Mouse (Mus musculus): ENCODE data around the gene Ube2cbp. TPM values are rescaled to one million over a fixed set of nuclear protein-coding genes. Genes with fewer than 3 reads are reported as not detected.

The Ube2cbp gene
- polyA plus RNA-seq, 1 experiment: 1.0 TPM

DNA sequence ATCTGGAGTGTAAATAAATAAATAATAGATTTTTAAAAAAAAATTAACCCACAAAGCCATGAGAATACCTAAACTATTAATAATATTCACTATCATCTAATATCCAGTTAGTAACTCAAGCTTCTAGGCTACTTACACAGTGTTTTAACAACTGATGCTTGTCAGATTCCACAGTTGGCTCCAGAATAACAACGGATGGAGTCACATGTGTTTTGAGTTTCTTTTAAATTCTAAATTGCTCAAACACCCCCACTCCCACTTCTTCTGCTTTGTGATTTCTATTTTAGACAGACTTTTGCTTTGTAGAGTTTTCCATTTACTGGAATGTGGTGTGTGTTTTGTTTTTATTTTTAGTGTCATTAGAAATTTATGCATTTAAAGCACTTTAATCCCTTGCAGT lies 140.0 kb downstream of the Ube2cbp start:
- no peak for DNase-seq (ENCODE audit: low read depth)

DNA sequence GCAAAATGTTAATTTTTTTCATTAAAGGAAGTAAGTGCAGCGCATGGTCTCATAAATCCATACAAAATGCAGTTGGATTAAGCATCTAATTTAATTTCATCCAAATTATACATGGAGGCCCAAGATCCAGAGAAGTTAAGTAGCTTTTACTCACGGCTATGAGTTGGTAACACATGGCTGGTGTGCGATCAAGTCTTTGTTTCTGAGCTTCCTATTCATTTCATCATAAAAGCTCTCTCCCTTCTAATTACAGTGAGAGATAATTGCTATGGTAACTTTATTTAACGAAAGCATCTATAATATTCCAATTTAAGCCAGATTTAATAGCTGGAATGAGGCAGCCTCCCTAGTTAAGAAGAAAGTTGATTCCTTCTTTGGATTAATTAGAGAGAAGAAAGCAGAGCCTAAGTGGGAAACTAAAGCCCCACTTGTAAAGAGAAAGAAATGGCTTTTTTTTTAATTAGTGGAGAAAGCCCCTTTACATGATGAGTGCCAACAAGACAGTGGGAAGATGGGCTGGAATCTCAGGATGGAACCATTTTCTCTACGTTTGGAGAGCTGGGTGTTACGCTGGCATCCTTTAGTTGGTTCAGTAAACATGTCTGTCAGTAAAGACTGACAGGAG lies 145.1 kb downstream of the Ube2cbp start:
- no peak for DNase-seq (ENCODE audit: low read depth)

DNA sequence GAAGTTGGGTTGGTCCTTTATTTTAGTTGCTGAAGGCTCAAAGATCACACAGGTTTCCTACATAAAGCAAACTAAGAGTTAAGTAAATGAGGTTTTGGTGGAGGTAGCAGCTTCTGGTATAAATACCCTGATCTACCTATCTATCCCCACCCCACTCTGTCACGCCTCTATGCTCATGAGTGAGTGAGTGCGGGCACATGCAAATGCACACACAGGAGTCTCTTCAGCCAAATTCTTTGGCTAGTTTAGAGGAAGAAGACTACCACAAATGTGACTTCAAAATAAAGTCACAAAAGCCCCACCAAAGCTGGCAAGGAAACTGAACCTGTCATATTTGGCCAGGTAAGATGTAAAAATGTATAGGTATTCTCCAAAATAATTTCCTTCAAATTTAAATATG lies 149.1 kb downstream of the Ube2cbp start:
- DNase-seq (ENCODE audit: low read depth): no peak

DNA sequence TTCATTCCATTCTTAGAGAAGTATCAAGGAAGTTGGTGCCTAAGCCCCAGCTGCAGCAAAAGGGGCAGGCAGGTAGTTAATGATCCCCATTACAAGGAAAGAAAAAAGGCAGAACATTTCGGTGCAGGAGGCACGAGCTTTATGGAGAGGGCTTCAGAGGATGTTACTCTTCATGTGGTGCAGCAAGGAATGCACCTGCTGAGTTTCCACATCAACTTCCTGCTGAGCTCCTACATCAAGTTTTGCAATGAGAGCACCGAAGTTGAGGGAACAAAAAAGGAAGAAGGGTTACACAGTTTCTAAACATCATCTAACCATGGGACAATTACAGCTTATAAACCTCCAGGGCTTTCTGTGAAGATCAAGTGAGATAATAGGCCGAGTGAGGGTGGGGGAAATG lies 156.1 kb downstream of the Ube2cbp start:
- DNase-seq (ENCODE audit: low read depth): no peak

DNA sequence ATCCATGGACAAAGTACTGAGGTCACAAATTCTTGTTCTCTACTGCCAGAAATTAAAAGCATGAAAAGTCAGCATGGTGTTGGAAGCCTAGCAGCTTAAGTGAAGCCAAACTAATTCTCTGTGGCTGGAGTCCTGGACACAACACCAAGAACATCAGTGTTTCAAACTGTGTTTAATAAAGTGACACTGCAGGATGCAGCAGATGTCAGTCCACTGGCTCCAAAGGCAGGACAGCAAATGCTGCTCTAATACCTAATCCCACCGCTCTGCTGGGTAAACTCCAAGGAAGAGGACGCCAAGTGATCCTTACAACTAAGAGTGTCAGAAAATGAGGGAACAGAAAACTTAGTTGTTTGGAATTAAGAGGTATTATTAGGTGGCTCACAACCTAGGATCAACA lies 158.2 kb downstream of the Ube2cbp start:
- no peak for DNase-seq (ENCODE audit: low read depth)

DNA sequence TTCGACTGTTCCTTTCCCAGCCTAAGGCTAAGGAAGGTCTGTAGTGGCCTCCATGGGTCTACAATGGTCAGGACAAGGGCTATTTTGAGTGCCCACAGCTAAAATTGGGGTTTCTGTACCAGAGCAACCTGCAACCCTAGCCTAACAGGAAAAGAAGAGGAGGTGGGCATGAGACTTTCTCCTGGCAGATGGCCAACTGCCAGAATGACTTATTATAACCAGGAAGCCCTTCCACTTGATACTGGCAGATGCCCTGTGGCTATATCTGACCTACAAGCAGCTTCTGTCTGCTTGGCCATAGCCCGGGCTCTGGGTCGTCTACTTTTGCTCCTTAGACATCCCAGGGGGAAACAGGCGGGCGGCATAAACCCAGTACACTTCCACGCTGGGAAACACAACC lies 163.3 kb downstream of the Ube2cbp start:
- no peak for DNase-seq (ENCODE audit: low read depth)

DNA sequence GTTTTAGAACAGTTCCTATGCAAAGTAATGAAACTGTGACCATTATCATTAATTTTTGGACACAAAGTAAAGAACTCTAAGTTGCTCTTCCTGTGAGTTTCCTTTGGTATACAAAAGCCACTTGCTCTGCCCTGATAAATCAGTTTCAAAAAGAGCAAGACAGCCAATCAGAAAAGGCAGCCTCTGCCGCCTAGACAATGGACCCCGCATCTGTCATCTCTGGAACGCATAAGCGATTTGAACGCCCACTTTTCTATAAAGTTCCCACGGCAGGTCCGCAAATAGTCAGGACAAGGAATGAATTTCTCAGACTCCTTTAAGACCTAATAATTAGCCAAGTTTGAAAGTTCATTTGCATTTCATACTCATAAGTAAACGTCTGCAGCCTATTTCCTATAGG lies 166.2 kb downstream of the Ube2cbp start:
- DNase-seq (ENCODE audit: low read depth): no peak

DNA sequence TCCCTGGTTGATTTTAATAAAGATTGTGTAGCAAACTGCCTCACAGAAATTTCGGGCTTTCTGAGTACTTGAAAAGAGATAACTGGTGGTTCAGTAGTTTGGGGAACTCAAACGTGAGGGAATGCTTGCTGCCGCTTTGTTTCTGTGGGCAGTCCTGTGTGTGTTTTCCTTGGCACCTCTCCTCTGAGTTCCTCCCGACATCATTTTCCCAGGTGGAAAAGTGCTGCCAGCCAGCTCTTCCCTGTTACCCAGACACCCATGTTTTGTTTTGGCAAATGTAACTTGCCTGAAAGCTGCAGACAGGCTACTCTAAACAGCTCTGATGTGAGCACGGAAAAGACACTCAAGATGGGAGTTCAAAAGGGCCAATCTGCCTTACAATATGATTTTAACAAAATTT lies 166.6 kb downstream of the Ube2cbp start:
- no peak for DNase-seq (ENCODE audit: low read depth)

DNA sequence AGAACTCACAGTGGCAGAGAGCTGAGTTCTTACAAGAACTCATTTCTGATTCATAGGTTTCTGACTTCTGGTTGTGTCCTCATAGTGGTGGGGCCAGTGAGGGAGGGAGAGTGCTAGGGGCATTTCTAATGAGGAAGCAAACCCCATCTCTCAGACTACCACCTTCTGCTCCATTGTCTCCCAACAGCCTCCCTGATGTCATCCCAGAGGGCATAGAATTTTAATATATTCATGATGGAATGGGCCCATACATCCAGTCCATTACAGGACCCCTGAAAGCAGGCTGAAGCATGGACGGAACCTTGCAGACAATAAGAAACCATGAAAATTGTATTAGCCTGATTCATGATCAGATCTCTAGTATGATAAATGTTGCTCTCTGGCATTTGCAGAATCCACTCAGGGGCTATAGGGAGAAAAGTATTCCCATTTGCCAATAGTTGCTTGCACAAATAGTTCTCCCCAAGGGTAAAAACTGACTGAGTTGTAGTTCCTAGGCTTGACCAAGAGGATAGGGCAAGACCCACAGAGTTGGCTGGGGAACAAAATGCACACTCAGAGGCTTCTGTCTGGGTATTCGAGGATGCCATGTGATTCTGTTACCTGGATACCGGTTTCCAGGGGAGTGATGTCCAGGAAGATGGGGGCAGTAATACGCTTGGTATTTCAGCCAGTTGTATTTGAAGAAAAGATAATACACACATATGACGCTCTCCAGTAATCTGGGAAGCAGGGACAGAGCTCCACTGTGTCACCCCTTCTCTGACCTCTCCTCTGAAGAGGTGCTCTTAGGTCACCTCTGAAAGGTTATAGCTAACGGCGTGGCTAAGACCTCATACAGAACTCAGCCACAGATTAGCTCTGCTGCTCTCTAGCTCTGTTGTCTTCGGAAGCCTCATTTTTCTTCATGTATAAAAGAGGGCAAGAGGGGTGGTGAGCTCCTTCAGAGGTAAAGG lies 167.8 kb downstream of the Ube2cbp start:
- DNase-seq (ENCODE audit: low read depth): no peak

DNA sequence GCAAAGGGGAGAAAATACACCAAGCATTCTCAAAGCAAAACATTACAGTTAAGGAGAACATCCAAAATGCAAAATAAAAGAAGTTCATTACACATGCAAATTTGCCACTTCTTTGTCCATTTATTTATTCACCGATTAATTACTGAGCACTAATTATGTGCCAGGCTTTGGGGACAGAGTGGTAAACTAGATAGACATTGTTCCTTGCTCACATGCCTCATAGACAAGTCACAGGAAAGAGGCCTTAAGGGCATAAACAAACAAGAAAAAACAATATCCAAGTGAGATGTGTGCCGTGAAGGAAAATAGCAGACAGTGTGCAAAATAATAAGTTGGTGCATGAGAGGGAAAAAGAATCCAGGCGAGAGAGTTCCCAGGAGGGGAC lies 177.2 kb downstream of the Ube2cbp start:
- no peak for DNase-seq (ENCODE audit: low read depth)

DNA sequence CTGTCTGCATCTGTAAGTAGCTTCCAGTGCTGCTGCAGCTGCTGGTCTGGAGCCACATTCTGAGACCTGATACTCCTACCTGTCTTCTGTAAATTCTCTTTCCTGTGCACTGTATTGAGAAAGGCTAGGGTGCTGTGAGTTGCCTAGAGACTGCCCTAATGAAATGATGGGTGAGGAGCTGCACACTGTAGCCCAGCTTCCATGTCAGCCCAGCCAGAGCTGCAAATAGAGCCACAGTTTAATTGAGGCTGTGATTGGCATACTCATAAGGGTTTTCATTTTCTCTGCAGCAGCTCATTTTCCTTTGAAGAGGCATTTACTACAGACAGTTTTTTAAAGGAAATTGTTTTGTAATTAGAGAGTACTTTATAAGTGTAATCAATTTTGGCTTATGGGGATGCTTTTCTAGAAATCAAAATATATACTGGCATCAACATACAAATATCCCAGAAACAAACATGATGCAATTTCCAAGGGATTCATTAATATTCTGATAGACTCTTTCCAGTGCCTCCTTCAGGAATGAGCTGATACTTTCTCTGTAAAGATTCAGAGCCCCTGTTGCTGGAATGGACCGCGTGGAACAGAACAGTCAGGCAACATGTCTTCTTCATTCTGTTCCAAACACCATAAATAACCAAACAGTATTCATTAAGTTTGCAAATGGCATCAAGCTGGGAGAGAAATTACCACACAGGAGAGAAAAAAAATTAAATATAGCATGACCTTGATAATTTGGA lies 177.8 kb downstream of the Ube2cbp start:
- DNase-seq (ENCODE audit: low read depth): no peak

DNA sequence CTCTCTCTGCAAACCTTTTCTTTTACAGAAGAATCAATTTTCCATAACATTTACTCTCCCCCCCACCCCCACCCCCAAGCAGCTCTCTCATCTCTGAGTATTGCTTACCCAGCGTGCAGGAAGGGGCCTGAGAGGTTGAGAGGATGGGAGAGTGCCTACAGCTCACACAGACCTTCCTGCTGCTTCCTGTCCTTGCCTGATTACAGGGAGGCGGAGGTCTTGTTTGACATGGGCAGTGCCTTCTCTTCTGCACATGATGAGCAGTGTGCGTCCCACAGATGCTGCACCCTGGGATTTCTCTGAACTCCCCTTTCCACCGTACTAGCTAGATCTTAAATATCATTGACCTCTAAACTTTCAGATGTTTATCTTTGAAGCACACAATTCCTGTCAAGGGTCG lies 182.2 kb downstream of the Ube2cbp start:
- DNase-seq (ENCODE audit: low read depth): no peak

DNA sequence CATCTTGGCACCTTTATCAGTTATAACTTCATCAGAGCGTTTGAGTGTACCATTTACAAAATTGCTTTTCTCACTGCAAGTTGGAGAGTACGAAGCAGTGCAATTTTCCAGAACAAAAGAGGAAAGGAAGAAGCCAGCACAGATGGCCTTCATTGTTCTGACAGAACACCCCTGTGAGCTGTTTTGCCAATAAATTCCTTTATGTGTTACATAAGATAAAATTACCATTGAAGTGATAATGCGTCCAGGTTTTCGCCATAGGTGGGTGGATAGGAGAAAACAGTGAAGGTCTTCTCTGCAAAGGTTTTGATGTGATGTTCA lies 183.6 kb downstream of the Ube2cbp start:
- no peak for DNase-seq (ENCODE audit: low read depth)

DNA sequence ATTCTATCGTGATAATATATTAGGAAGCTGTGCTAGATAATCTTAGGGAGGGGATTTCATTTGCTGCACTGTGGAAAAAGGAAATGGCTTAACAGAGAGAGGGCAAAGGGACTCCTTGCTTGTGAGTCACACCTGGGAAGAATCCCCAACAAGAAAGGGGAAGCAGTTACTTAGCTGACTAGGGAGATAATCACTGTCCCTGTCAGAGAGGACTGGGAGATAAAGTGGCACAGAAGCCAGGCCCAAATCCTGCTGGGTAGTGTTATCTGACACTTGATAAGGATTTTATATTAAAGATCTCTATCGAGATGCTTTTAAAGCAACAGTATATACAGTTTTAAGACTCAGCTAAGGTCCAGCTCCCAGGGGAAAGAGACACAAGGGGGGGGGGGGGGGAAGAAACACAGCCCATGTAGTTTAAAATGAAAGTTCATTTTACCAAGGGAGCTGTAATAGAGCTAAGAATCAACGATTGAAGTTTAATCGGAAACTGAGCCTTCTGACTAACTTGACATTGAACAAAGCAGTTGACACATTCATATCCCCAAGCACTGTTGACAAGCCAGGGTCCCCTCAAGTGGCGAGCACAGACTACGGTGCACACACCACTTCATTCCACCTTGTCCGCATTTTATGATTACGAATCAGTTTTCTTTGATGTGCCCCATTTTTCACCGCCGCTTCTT lies 184.1 kb downstream of the Ube2cbp start:
- DNase-seq (ENCODE audit: low read depth): no peak

DNA sequence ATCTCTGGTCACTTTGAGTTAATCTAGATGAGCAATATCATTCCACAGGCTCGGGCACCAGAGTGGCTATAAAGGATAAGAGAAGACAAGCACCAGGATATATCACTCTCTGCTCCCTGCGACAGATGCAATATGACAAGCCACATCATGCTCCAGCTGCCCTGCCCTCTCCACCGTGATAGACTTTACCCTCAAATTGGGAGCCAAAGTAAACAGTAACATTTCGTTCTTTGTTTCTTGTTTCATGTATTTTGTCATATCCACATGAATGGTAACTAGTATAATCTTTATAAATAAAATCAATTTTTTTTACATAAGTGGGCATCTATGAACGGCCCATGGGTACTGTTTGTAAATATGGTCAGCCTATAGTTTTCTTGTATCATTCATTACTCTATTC lies 195.2 kb downstream of the Ube2cbp start:
- no peak for DNase-seq (ENCODE audit: low read depth)

DNA sequence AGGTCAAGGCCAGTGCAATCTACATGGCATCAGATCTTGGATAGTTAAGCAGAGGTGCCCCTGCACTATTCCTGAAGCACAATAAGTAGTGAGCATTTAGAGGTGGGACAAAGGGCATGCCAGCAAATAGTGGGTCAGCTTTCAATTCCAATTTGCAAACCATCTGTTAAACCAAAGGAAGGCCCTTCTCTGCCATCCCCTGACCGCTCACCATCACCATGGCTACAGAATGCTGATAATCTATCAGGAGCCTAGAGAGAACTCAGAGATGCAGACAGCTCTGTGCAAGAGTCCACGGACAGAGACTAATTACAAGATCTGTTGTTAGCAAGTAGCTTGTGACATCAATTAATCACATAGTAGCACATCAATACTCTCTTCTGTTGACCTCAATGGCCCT lies 198.1 kb downstream of the Ube2cbp start:
- DNase-seq (ENCODE audit: low read depth): no peak

Other genes with a start within 250 kb of the Ube2cbp start
- 11.6 and 14.9 TPM in 2 replicates for gene Dop1a, start 2.2 kb upstream of the Ube2cbp start, polyA plus RNA-seq (2012; rRNA removed)
- 12.7 and 16.1 TPM in 2 replicates for gene Pgm3, start 106.9 kb upstream of the Ube2cbp start, polyA plus RNA-seq (2012; rRNA removed)
- gene Rwdd2a, start 107.0 kb upstream of the Ube2cbp start, polyA plus RNA-seq (2012; rRNA removed): 1.4 and 1.9 TPM in 2 replicates
- 99.1 and 207 TPM in 2 replicates for gene Me1, start 231.0 kb upstream of the Ube2cbp start, polyA plus RNA-seq (2012; rRNA removed)